Mouse (Mus musculus): ENCODE measurements at regions not wholly inside any gene's neighbourhood (a gene's known extent, or its start where the extent isn't known, plus 50 kb on each side); places are given as distances from the start of the nearest gene placed in this dataset.

GRCm38 (mm10) chr16:12932959-12933358, 176.5 kb upstream of the Ercc4 start:
- no peak overlapping the region for H3K4me2 ChIP-seq (ENCODE audit: low read depth)
- no peaks in the 10 kb centered on the region for H3K27me3 ChIP-seq (ENCODE audit: control insufficient read depth, insufficient read depth, insufficient read length)
- TF ChIP-seq SRF (IDR thresholded peaks at IDR 0.05; ENCODE audit: control insufficient read depth, insufficient read length, low read depth) (no peak), E2F4 (IDR thresholded peaks at IDR 0.05; ENCODE audit: insufficient read depth) (no peak), CEBPB (IDR thresholded peaks at IDR 0.05; ENCODE audit: insufficient read depth, poor library complexity, severe bottlenecking) (no peak), TCF3 (IDR thresholded peaks at IDR 0.05; ENCODE audit: insufficient read length, low read depth) (no peak), MYOD1 (IDR thresholded peaks at IDR 0.05; ENCODE audit: control insufficient read depth in 1 of 3, insufficient read length in 2 of 3, low read depth in 2 of 3) (no peak), REST (IDR thresholded peaks at IDR 0.05; ENCODE audit: insufficient read depth, insufficient read length) (no peak), MAX (IDR thresholded peaks at IDR 0.05; ENCODE audit: low read depth) (no peak), POLR2AphosphoS2 (IDR thresholded peaks at IDR 0.05; ENCODE audit: insufficient read length, low read depth) (no peak)
- no peaks in the 10 kb centered on the region for H3K79me2 ChIP-seq (ENCODE audit: control insufficient read depth, insufficient read depth)
- no peaks in the 10 kb centered on the region for H3K36me3 ChIP-seq (ENCODE audit: control insufficient read depth, insufficient read depth)
- no peak overlapping the region for H3ac ChIP-seq (ENCODE audit: control insufficient read depth, insufficient read length)
- H3K4me3 ChIP-seq, result no peak overlapping the region

- Histone ChIP-seq H3K4me3 (no peak overlapping the region), H3K4me2 (ENCODE audit: low read depth) (no peak overlapping the region), H3K27me3 (ENCODE audit: control insufficient read depth, insufficient read depth, insufficient read length) (no peaks in the 10 kb centered on the region), H3K79me2 (ENCODE audit: control insufficient read depth, insufficient read depth) (no peaks in the 10 kb centered on the region), H3ac (ENCODE audit: control insufficient read depth, insufficient read length) (no peak overlapping the region), H3K36me3 (ENCODE audit: control insufficient read depth, insufficient read depth) (no peaks in the 10 kb centered on the region)
- TF ChIP-seq TCF12 (IDR thresholded peaks at IDR 0.05; ENCODE audit: insufficient read depth, poor library complexity, severe bottlenecking), result no peak
- TF ChIP-seq SRF (IDR thresholded peaks at IDR 0.05; ENCODE audit: control insufficient read depth, insufficient read length, low read depth), result no peak
- no peak for TF ChIP-seq TCF3 (IDR thresholded peaks at IDR 0.05; ENCODE audit: insufficient read length, low read depth)
- no peak for TF ChIP-seq E2F4 (IDR thresholded peaks at IDR 0.05; ENCODE audit: insufficient read depth)
- no peak for TF ChIP-seq USF1 (IDR thresholded peaks at IDR 0.05; ENCODE audit: low read depth)
- TF ChIP-seq MYOG (IDR thresholded peaks at IDR 0.05; ENCODE audit: control insufficient read depth in 1 of 3, insufficient read depth in 1 of 3, insufficient read length in 2 of 3, low read depth in 2 of 3), result no peak
- no peak for TF ChIP-seq MAX (IDR thresholded peaks at IDR 0.05; ENCODE audit: low read depth)
- no peak for TF ChIP-seq POLR2AphosphoS2 (IDR thresholded peaks at IDR 0.05; ENCODE audit: insufficient read length, low read depth)
- no peak for TF ChIP-seq MYOD1 (IDR thresholded peaks at IDR 0.05; ENCODE audit: control insufficient read depth in 1 of 3, insufficient read length in 2 of 3, low read depth in 2 of 3)
- no peak for TF ChIP-seq REST (IDR thresholded peaks at IDR 0.05; ENCODE audit: insufficient read depth, insufficient read length)
- TF ChIP-seq CEBPB (IDR thresholded peaks at IDR 0.05; ENCODE audit: insufficient read depth, poor library complexity, severe bottlenecking), result no peak
- no peak for TF ChIP-seq POLR2A (IDR thresholded peaks at IDR 0.05; ENCODE audit: insufficient read length, low read depth)
Measured at GRCm38 (mm10) chr16:12934586-12934985, 174.9 kb upstream of the Ercc4 start.

GRCm38 (mm10) chr16:12935266-12935665, 174.2 kb upstream of the Ercc4 start:
- Histone ChIP-seq H3K79me2 (ENCODE audit: control insufficient read depth, insufficient read depth) (no peaks in the 10 kb centered on the region), H3K27me3 (ENCODE audit: control insufficient read depth, insufficient read depth, insufficient read length) (no peaks in the 10 kb centered on the region), H3K4me2 (ENCODE audit: low read depth) (no peak overlapping the region), H3K36me3 (ENCODE audit: control insufficient read depth, insufficient read depth) (no peaks in the 10 kb centered on the region), H3ac (ENCODE audit: control insufficient read depth, insufficient read length) (no peak overlapping the region), H3K4me3 (no peak overlapping the region)
- TF ChIP-seq CEBPB (IDR thresholded peaks at IDR 0.05; ENCODE audit: insufficient read depth, poor library complexity, severe bottlenecking), result no peak
- no peak for TF ChIP-seq POLR2A (IDR thresholded peaks at IDR 0.05; ENCODE audit: insufficient read length, low read depth)
- TF ChIP-seq USF1 (IDR thresholded peaks at IDR 0.05; ENCODE audit: low read depth), result no peak
- TF ChIP-seq MYOG (IDR thresholded peaks at IDR 0.05; ENCODE audit: control insufficient read depth in 1 of 3, insufficient read depth in 1 of 3, insufficient read length in 2 of 3, low read depth in 2 of 3), result no peak
- no peak for TF ChIP-seq MAX (IDR thresholded peaks at IDR 0.05; ENCODE audit: low read depth)
- TF ChIP-seq TCF12 (IDR thresholded peaks at IDR 0.05; ENCODE audit: insufficient read depth, poor library complexity, severe bottlenecking), result no peak
- no peak for TF ChIP-seq MYOD1 (IDR thresholded peaks at IDR 0.05; ENCODE audit: control insufficient read depth in 1 of 3, insufficient read length in 2 of 3, low read depth in 2 of 3)
- no peak for TF ChIP-seq POLR2AphosphoS2 (IDR thresholded peaks at IDR 0.05; ENCODE audit: insufficient read length, low read depth)
- no peak for TF ChIP-seq SRF (IDR thresholded peaks at IDR 0.05; ENCODE audit: control insufficient read depth, insufficient read length, low read depth)
- TF ChIP-seq TCF3 (IDR thresholded peaks at IDR 0.05; ENCODE audit: insufficient read length, low read depth), result no peak
- no peak for TF ChIP-seq E2F4 (IDR thresholded peaks at IDR 0.05; ENCODE audit: insufficient read depth)
- no peak for TF ChIP-seq REST (IDR thresholded peaks at IDR 0.05; ENCODE audit: insufficient read depth, insufficient read length)

- no peak overlapping the region for H3K4me2 ChIP-seq (ENCODE audit: low read depth)
- no peaks in the 10 kb centered on the region for H3K79me2 ChIP-seq (ENCODE audit: control insufficient read depth, insufficient read depth)
- TF ChIP-seq MAX (IDR thresholded peaks at IDR 0.05; ENCODE audit: low read depth) (no peak), E2F4 (IDR thresholded peaks at IDR 0.05; ENCODE audit: insufficient read depth) (no peak), REST (IDR thresholded peaks at IDR 0.05; ENCODE audit: insufficient read depth, insufficient read length) (no peak), CEBPB (IDR thresholded peaks at IDR 0.05; ENCODE audit: insufficient read depth, poor library complexity, severe bottlenecking) (no peak), MYOG (IDR thresholded peaks at IDR 0.05; ENCODE audit: control insufficient read depth in 1 of 3, insufficient read depth in 1 of 3, insufficient read length in 2 of 3, low read depth in 2 of 3) (no peak), TCF12 (IDR thresholded peaks at IDR 0.05; ENCODE audit: insufficient read depth, poor library complexity, severe bottlenecking) (no peak), USF1 (IDR thresholded peaks at IDR 0.05; ENCODE audit: low read depth) (no peak), POLR2AphosphoS2 (IDR thresholded peaks at IDR 0.05; ENCODE audit: insufficient read length, low read depth) (no peak), TCF3 (IDR thresholded peaks at IDR 0.05; ENCODE audit: insufficient read length, low read depth) (no peak), MYOD1 (IDR thresholded peaks at IDR 0.05; ENCODE audit: control insufficient read depth in 1 of 3, insufficient read length in 2 of 3, low read depth in 2 of 3) (no peak)
- H3ac ChIP-seq (ENCODE audit: control insufficient read depth, insufficient read length), result no peak overlapping the region
- no peak overlapping the region for H3K4me3 ChIP-seq
- H3K36me3 ChIP-seq (ENCODE audit: control insufficient read depth, insufficient read depth), result no peaks in the 10 kb centered on the region
- no peaks in the 10 kb centered on the region for H3K27me3 ChIP-seq (ENCODE audit: control insufficient read depth, insufficient read depth, insufficient read length)
Measured at GRCm38 (mm10) chr16:12936571-12936970, 172.9 kb upstream of the Ercc4 start.

- H3ac ChIP-seq (ENCODE audit: control insufficient read depth, insufficient read length), result no peak overlapping the region
- no peak overlapping the region for H3K4me2 ChIP-seq (ENCODE audit: low read depth)
- no peaks in the 10 kb centered on the region for H3K36me3 ChIP-seq (ENCODE audit: control insufficient read depth, insufficient read depth)
- H3K79me2 ChIP-seq (ENCODE audit: control insufficient read depth, insufficient read depth), result no peaks in the 10 kb centered on the region
- no peak overlapping the region for H3K4me3 ChIP-seq
- no peaks in the 10 kb centered on the region for H3K27me3 ChIP-seq (ENCODE audit: control insufficient read depth, insufficient read depth, insufficient read length)
- TF ChIP-seq E2F4 (IDR thresholded peaks at IDR 0.05; ENCODE audit: insufficient read depth) (no peak), POLR2A (IDR thresholded peaks at IDR 0.05; ENCODE audit: insufficient read length, low read depth) (no peak), MYOD1 (IDR thresholded peaks at IDR 0.05; ENCODE audit: control insufficient read depth in 1 of 3, insufficient read length in 2 of 3, low read depth in 2 of 3) (no peak), USF1 (IDR thresholded peaks at IDR 0.05; ENCODE audit: low read depth) (no peak), SRF (IDR thresholded peaks at IDR 0.05; ENCODE audit: control insufficient read depth, insufficient read length, low read depth) (no peak), REST (IDR thresholded peaks at IDR 0.05; ENCODE audit: insufficient read depth, insufficient read length) (no peak), POLR2AphosphoS2 (IDR thresholded peaks at IDR 0.05; ENCODE audit: insufficient read length, low read depth) (no peak), MYOG (IDR thresholded peaks at IDR 0.05; ENCODE audit: control insufficient read depth in 1 of 3, insufficient read depth in 1 of 3, insufficient read length in 2 of 3, low read depth in 2 of 3) (no peak), TCF3 (IDR thresholded peaks at IDR 0.05; ENCODE audit: insufficient read length, low read depth) (no peak), CEBPB (IDR thresholded peaks at IDR 0.05; ENCODE audit: insufficient read depth, poor library complexity, severe bottlenecking) (no peak), MAX (IDR thresholded peaks at IDR 0.05; ENCODE audit: low read depth) (no peak), TCF12 (IDR thresholded peaks at IDR 0.05; ENCODE audit: insufficient read depth, poor library complexity, severe bottlenecking) (no peak)
Measured at GRCm38 (mm10) chr16:12938563-12938962, 170.9 kb upstream of the Ercc4 start.

Measured in myocyte (in vitro differentiated cells).